Comparison of ENCODE assay signal across 9 mouse cellular contexts in the genomic region with DNA sequence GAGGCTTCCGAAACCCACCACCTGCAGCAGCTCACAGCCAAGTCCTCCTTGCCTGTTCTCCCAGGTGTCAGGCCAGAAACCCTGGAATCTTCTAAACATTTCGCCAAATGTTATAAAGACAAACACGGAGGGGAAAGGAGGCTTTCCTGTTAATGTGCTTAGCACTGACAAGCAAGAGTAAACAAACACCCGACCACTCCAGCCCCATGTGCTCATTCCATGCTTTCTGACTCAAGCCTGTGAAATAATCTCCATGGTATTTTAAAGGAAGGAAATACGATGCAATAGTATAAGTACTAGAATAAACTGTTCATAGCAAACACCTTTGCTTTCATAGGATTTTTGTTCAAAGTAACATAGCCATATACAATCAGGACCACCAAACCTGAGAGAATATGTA. TPM values are rescaled to one million over a fixed set of nuclear protein-coding genes. Genes with fewer than 3 reads are reported as not detected.
DNase-seq lines count a peak whose midpoint lies in the region; ATAC-seq and TF ChIP-seq lines count a peak whose summit lies in the region.
"Had no signal": no experiment of that assay in that cellular context is flagged by ENCODE, and none has a peak within 500 bp of the region (broad histone marks: within the 10 kb centered on the region; RNA-seq: fewer than 3 reads in every experiment).

No protein-coding gene starts in this region.

- H3K27ac ChIP-seq in heart, embryonic 10.5 days = peak overlapping the region; percentile 22; the same call in 1 of the 2 replicates
- H3K27ac ChIP-seq in forebrain, embryonic 15.5 days (replicated peaks) = peak overlapping the region; percentile 96
- peak overlapping the region; percentile 25; the same call in 1 of the 2 replicates for H3K27ac ChIP-seq in liver, embryonic 14.5 days

- DNase-seq in heart, embryonic 10.5 days (ENCODE audit: low spot score) = no peak
- no peak for DNase-seq in heart, postnatal 4 days
- DNase-seq in 416B (ENCODE audit: low read depth) = peak; percentile 44
- DNase-seq in liver, embryonic 14.5 days (ENCODE audit: low read depth in 3 of 3, low spot score in 3 of 3) = no peak
- no peak for DNase-seq in frontal cortex, postnatal 10 days (ENCODE audit: low spot score in 2 of 2)
- no peak for DNase-seq in gastrocnemius, postnatal 10 days
- DNase-seq in right cerebral cortex, postnatal 25 days = no peak
- DNase-seq: kidney, adult 2 months had no signal

- H3K4me2 ChIP-seq in forebrain, embryonic 15.5 days (replicated peaks) = no peak overlapping the region
- H3K4me2 ChIP-seq in liver, embryonic 14.5 days (ENCODE audit: low read depth) = no peak overlapping the region

- WGBS in heart, embryonic 10.5 days = 43% methylated on average over 5 of the region's 5 CpGs
- 38% methylated on average over 5 of the region's 5 CpGs for WGBS in forebrain, embryonic 15.5 days
- 57% methylated on average over 5 of the region's 5 CpGs for WGBS in liver, embryonic 14.5 days (ENCODE audit: insufficient replicate concordance)

- 0 out of 2 replicates have a peak overlapping the region, but pooled peaks have one; percentile 1 for H3K9ac ChIP-seq in forebrain, embryonic 15.5 days (replicated peaks)
- H3K9ac ChIP-seq in liver, embryonic 14.5 days (replicated peaks) = no peak overlapping the region

- H3K4me1 ChIP-seq in heart, embryonic 10.5 days = peaks cover 65% of the 10 kb centered on the region
- peaks cover 62% of the 10 kb centered on the region for H3K4me1 ChIP-seq in forebrain, embryonic 15.5 days
- peaks cover 42 to 59% of the 10 kb centered on the region in 2 experiments for H3K4me1 ChIP-seq in liver, embryonic 14.5 days (replicated peaks; ENCODE audit: control insufficient read depth in 2 of 2, insufficient read depth in 2 of 2, low read length in 1 of 2)

- TF ChIP-seq CTCF in liver, embryonic 14.5 days (IDR thresholded peaks at IDR 0.05; ENCODE audit: low read depth) = no peak

- no peak for TF ChIP-seq EP300 in liver, embryonic 14.5 days (IDR thresholded peaks at IDR 0.05; ENCODE audit: low read depth)

- no peaks in the 10 kb centered on the region for H3K9me3 ChIP-seq in heart, embryonic 10.5 days
- H3K9me3 ChIP-seq in forebrain, embryonic 15.5 days = no peaks in the 10 kb centered on the region
- H3K9me3 ChIP-seq in liver, embryonic 14.5 days (ENCODE audit: control insufficient read depth, low read length) = no peaks in the 10 kb centered on the region

- no peaks in the 10 kb centered on the region; the same call in 1 of the 2 replicates for H3K36me3 ChIP-seq in heart, embryonic 10.5 days
- no peaks in the 10 kb centered on the region for H3K36me3 ChIP-seq in forebrain, embryonic 15.5 days
- H3K36me3 ChIP-seq in liver, embryonic 14.5 days (replicated peaks; ENCODE audit: control insufficient read depth, insufficient read depth, low read depth) = no peaks in the 10 kb centered on the region

- no peak for ATAC-seq in forebrain, embryonic 15.5 days (replicated peaks)
- ATAC-seq in liver, embryonic 14.5 days (ENCODE audit: insufficient read depth) = no peak

- no peaks in the 10 kb centered on the region for H3K27me3 ChIP-seq in heart, embryonic 10.5 days (ENCODE audit: insufficient read depth, poor library complexity, severe bottlenecking)
- H3K27me3 ChIP-seq in forebrain, embryonic 15.5 days = no peaks in the 10 kb centered on the region
- H3K27me3 ChIP-seq in liver, embryonic 14.5 days (ENCODE audit: control insufficient read depth, insufficient read depth, low read length) = no peaks in the 10 kb centered on the region

- H3K4me3 ChIP-seq in heart, embryonic 10.5 days = no peak overlapping the region
- H3K4me3 ChIP-seq in forebrain, embryonic 15.5 days = no peak overlapping the region
- no peak overlapping the region for H3K4me3 ChIP-seq in liver, embryonic 14.5 days (ENCODE audit: insufficient read depth in 1 of 2, low read depth in 2 of 2, low read length in 2 of 2)

RNA-seq across cellular contexts. Expression of a gene that starts 38.0 kb away (rescaled TPM):
- polyA plus RNA-seq in heart, embryonic 10.5 days (2016; fragmentation: Nextera tagmentation; extraction: Ambion mirVana) = 12.5 and 17.6 TPM in 2 replicates
- 10 to 100 TPM; 85.9 to 86.8 TPM for total RNA-seq in heart, postnatal 4 days (2021)
- 26.3 and 65.4 TPM in 2 replicates for polyA plus RNA-seq in forebrain, embryonic 15.5 days (2015; fragmentation: Nextera tagmentation; extraction: Ambion mirVana)
- 14.2 and 17.0 TPM in 2 replicates for polyA plus RNA-seq in liver, embryonic 14.5 days (2012; rRNA removed)
- polyA plus RNA-seq in liver, embryonic 14.5 days (2014; fragmentation: Nextera tagmentation; extraction: Ambion mirVana) = 5.4 and 9.6 TPM in 2 replicates
- 10 to 100 TPM; 38.2 to 42.4 TPM for total RNA-seq in gastrocnemius, postnatal 10 days (2021)

Comparison
In these comparisons a context has a peak if more than half of its experiments do, and no peak if none do; other contexts are left out.
1. H3K27ac ChIP-seq: peak in every context shown above with its lines; median percentile 96 in forebrain, embryonic 15.5 days; 25 in liver, embryonic 14.5 days; 22 in heart, embryonic 10.5 days.